Mouse (Mus musculus) small intestine, adult 2 months (tissue): ENCODE measurements around the gene Tbxas1.

ENCODE experiments used
- CTCF ChIP-seq: fragments of 200-500 bp; IDR thresholded peaks from 2 replicates; pipeline ENCODE4 v1.5.1; 2012; ENCODE audit warnings: low read depth, mild to moderate bottlenecking, control low read depth, inconsistent platforms, low read length, moderate library complexity, mixed read lengths; ENCODE audit not compliant: insufficient replicate concordance, insufficient read length; ENCODE audit errors: extremely low read depth
- POLR2A ChIP-seq: fragments of 200-500 bp; IDR thresholded peaks from 2 replicates; pipeline ENCODE4 v1.6.1; 2012; ENCODE audit warnings: low read depth, mild to moderate bottlenecking, control low read depth, inconsistent platforms, low read length, moderate library complexity

- TF ChIP-seq POLR2A = no peak
- no peak for TF ChIP-seq CTCF
Measured at GRCm38 (mm10) chr6:39076498-39076897, 201.3 kb downstream of the Tbxas1 start.
